Mouse (Mus musculus): ENCODE results near the gene Cog3.

Gene Cog3

GRCm38 (mm10) chr14:75707771-75708170, 46.5 kb downstream of the Cog3 start:
- no peak for DNase-seq (ENCODE audit: extremely low read depth, insufficient read length, low spot score)

- no peak for DNase-seq (ENCODE audit: extremely low read depth, insufficient read length, low spot score)
Observed at GRCm38 (mm10) chr14:75706647-75707046, 47.7 kb downstream of the Cog3 start.

GRCm38 (mm10) chr14:75697928-75698327, 56.4 kb downstream of the Cog3 start:
- DNase-seq (ENCODE audit: extremely low read depth, insufficient read length, low spot score), result no peak

GRCm38 (mm10) chr14:75696096-75696495, 58.2 kb downstream of the Cog3 start:
- no peak for DNase-seq (ENCODE audit: extremely low read depth, insufficient read length, low spot score)

- DNase-seq (ENCODE audit: extremely low read depth, insufficient read length, low spot score), result no peak
Observed at GRCm38 (mm10) chr14:75690428-75690827, 63.9 kb downstream of the Cog3 start.

GRCm38 (mm10) chr14:75676316-75676715, 78.0 kb downstream of the Cog3 start:
- DNase-seq (ENCODE audit: extremely low read depth, insufficient read length, low spot score), result no peak

- DNase-seq (ENCODE audit: extremely low read depth, insufficient read length, low spot score), result no peak
Observed at GRCm38 (mm10) chr14:75669085-75669645, 85.2 kb downstream of the Cog3 start.

- DNase-seq (ENCODE audit: extremely low read depth, insufficient read length, low spot score), result no peak
Observed at GRCm38 (mm10) chr14:75665430-75666180, 88.7 kb downstream of the Cog3 start.

- DNase-seq (ENCODE audit: extremely low read depth, insufficient read length, low spot score), result no peak
Observed at GRCm38 (mm10) chr14:75661548-75661947, 92.8 kb downstream of the Cog3 start.

- no peak for DNase-seq (ENCODE audit: extremely low read depth, insufficient read length, low spot score)
Observed at GRCm38 (mm10) chr14:75660936-75661335, 93.4 kb downstream of the Cog3 start.
